9 mouse cellular contexts compared by ENCODE assay signal in genomic region chr19:44895245-44895644, GRCm38 (mm10). TPM values are rescaled to one million over a fixed set of nuclear protein-coding genes. Genes with fewer than 3 reads are reported as not detected.
DNase-seq lines count a peak whose midpoint lies in the region; ATAC-seq and TF ChIP-seq lines count a peak whose summit lies in the region.
"Had no signal": no experiment of that assay in that cellular context is flagged by ENCODE, and none has a peak within 500 bp of the region (broad histone marks: within the 10 kb centered on the region; RNA-seq: fewer than 3 reads in every experiment).

No protein-coding gene starts in this region.

- no peaks in the 10 kb centered on the region for H3K9me3 ChIP-seq in intestine, postnatal 0 days (ENCODE audit: control insufficient read depth)
- H3K9me3 ChIP-seq in limb, embryonic 10.5 days (replicated peaks): no peaks in the 10 kb centered on the region
- H3K9me3 ChIP-seq in neural tube, embryonic 11.5 days (ENCODE audit: control insufficient read depth, low read length): no peaks in the 10 kb centered on the region
- H3K9me3 ChIP-seq: embryonic facial prominence, embryonic 13.5 days had no signal

- H3K4me2 ChIP-seq in intestine, postnatal 0 days (replicated peaks; ENCODE audit: low read depth): no peak overlapping the region
- no peak overlapping the region for H3K4me2 ChIP-seq in neural tube, embryonic 11.5 days (ENCODE audit: low read depth)
- H3K4me2 ChIP-seq: embryonic facial prominence, embryonic 13.5 days had no signal

- no peak for TF ChIP-seq POLR2A in thymus, adult 2 months (IDR thresholded peaks at IDR 0.05; ENCODE audit: control insufficient read depth, extremely low read depth, insufficient read depth, low read length, poor library complexity)

- H3K27me3 ChIP-seq in thymus, adult 2 months (ENCODE audit: control insufficient read depth, insufficient read depth, low read length): no peaks in the 10 kb centered on the region; the same call in 1 of the 2 replicates
- H3K27me3 ChIP-seq in intestine, postnatal 0 days (replicated peaks; ENCODE audit: control insufficient read depth, insufficient read depth, low read length): no peaks in the 10 kb centered on the region; the same call in none of the 2 replicates
- H3K27me3 ChIP-seq in limb, embryonic 10.5 days (ENCODE audit: low read depth, poor library complexity, severe bottlenecking): peaks cover 82% of the 10 kb centered on the region
- 0 out of 2 replicates have a peak, but pooled peaks cover 14% of the 10 kb centered on the region for H3K27me3 ChIP-seq in neural tube, embryonic 11.5 days (ENCODE audit: control insufficient read depth, insufficient read depth, low read length)

- 2% methylated on average over 4 of the region's 4 CpGs for WGBS in thymus, adult 2 months
- 0% methylated on average over 4 of the region's 4 CpGs for WGBS in intestine, postnatal 0 days
- WGBS in limb, embryonic 10.5 days: 1% methylated on average over 4 of the region's 4 CpGs
- 0% methylated on average over 4 of the region's 4 CpGs for WGBS in neural tube, embryonic 11.5 days

- no peak overlapping the region for H3K27ac ChIP-seq in thymus, adult 2 months (ENCODE audit: control insufficient read depth, insufficient read depth, low read length)
- no peak overlapping the region for H3K27ac ChIP-seq in intestine, postnatal 0 days (ENCODE audit: low read depth, low read length)
- H3K27ac ChIP-seq in limb, embryonic 10.5 days: no peak overlapping the region
- no peak overlapping the region for H3K27ac ChIP-seq in neural tube, embryonic 11.5 days (ENCODE audit: low read depth, low read length)
- H3K27ac ChIP-seq: embryonic facial prominence, embryonic 13.5 days had no signal

- no peaks in the 10 kb centered on the region for H3K4me1 ChIP-seq in thymus, adult 2 months (replicated peaks; ENCODE audit: control insufficient read depth, insufficient read depth, low read length)
- peaks cover 11% of the 10 kb centered on the region for H3K4me1 ChIP-seq in intestine, postnatal 0 days (replicated peaks; ENCODE audit: control insufficient read depth, insufficient read depth, low read length)
- H3K4me1 ChIP-seq in limb, embryonic 10.5 days: peaks cover 41% of the 10 kb centered on the region
- peaks cover 8% of the 10 kb centered on the region for H3K4me1 ChIP-seq in neural tube, embryonic 11.5 days (ENCODE audit: control insufficient read depth, insufficient read depth, low read length)

- peak; percentile 54; the same call in 1 of the 2 replicates for TF ChIP-seq CTCF in thymus, adult 2 months (IDR thresholded peaks at IDR 0.05; ENCODE audit: borderline replicate concordance, control insufficient read depth, extremely low read depth, insufficient read depth, low read length, poor library complexity)
- TF ChIP-seq CTCF in intestine, postnatal 0 days (IDR thresholded peaks at IDR 0.05; ENCODE audit: low read depth): peak; percentile 97

- H3K4me3 ChIP-seq in thymus, adult 2 months (ENCODE audit: control insufficient read depth, insufficient read depth, low read length): no peak overlapping the region
- no peak overlapping the region for H3K4me3 ChIP-seq in intestine, postnatal 0 days (ENCODE audit: low read depth, low read length)
- no peak overlapping the region for H3K4me3 ChIP-seq in limb, embryonic 10.5 days
- H3K4me3 ChIP-seq in neural tube, embryonic 11.5 days (ENCODE audit: low read depth, low read length): no peak overlapping the region
- H3K4me3 ChIP-seq: embryonic facial prominence, embryonic 13.5 days had no signal

- no peak overlapping the region for H3K9ac ChIP-seq in intestine, postnatal 0 days (ENCODE audit: low read depth, low read length)
- H3K9ac ChIP-seq in neural tube, embryonic 11.5 days (ENCODE audit: low read length): no peak overlapping the region
- H3K9ac ChIP-seq: embryonic facial prominence, embryonic 13.5 days had no signal

- no peaks in the 10 kb centered on the region for H3K36me3 ChIP-seq in thymus, adult 2 months (ENCODE audit: control insufficient read depth, insufficient read depth, low read length)
- no peaks in the 10 kb centered on the region for H3K36me3 ChIP-seq in intestine, postnatal 0 days (ENCODE audit: control insufficient read depth, insufficient read depth)
- H3K36me3 ChIP-seq in limb, embryonic 10.5 days: no peaks in the 10 kb centered on the region
- no peaks in the 10 kb centered on the region for H3K36me3 ChIP-seq in neural tube, embryonic 11.5 days (ENCODE audit: control insufficient read depth, insufficient read depth, low read length)
- H3K36me3 ChIP-seq: embryonic facial prominence, embryonic 13.5 days had no signal

- peak; percentile 16 for DNase-seq in thymus, adult 2 months
- DNase-seq in thymus, adult 18-20 months: no peak
- peak; percentile 53 for DNase-seq in cerebellum, adult 8-10 months
- DNase-seq in forelimb bud, embryonic 11.5 days (ENCODE audit: low read depth, low spot score): peak; percentile 74
- peak; percentile 79 for DNase-seq in limb, embryonic 10.5 days (ENCODE audit: low spot score)
- peak; percentile 77 for DNase-seq in neural tube, embryonic 11.5 days (ENCODE audit: low spot score)
- DNase-seq in thymus, postnatal 14 days: peak; percentile 25

- ATAC-seq in intestine, postnatal 0 days: 0 out of 2 replicates have a peak, but pooled peaks have one; percentile 41
- no peak for ATAC-seq in neural tube, embryonic 11.5 days (ENCODE audit: insufficient read depth, low FRiP score, low TSS enrichment)

RNA-seq across cellular contexts. Expression of gene Slf2, which starts 35.7 kb away (rescaled TPM):
- 98.6 and 134 TPM in 2 replicates for polyA plus RNA-seq in thymus, adult 2 months (2012; rRNA removed)
- polyA plus RNA-seq in intestine, postnatal 0 days (2015; fragmentation: Nextera tagmentation; extraction: Ambion mirVana): 11.4 and 13.4 TPM in 2 replicates
- 52.1 and 54.0 TPM in 2 replicates for polyA plus RNA-seq in limb, embryonic 10.5 days (2016; fragmentation: Nextera tagmentation; extraction: Ambion mirVana)
- polyA plus RNA-seq in neural tube, embryonic 11.5 days (2014; fragmentation: Nextera tagmentation; extraction: Ambion mirVana): 46.4 and 53.6 TPM in 2 replicates

Comparison
In these comparisons a context has a peak if more than half of its experiments do, and no peak if none do; other contexts are left out.
1. DNase-seq: peak in thymus, adult 2 months (single experiment), cerebellum, adult 8-10 months (single experiment), forelimb bud, embryonic 11.5 days (single experiment), limb, embryonic 10.5 days (single experiment), neural tube, embryonic 11.5 days (single experiment) and thymus, postnatal 14 days (single experiment); none in thymus, adult 18-20 months (0 of 2).